ENCODE assay signal across 12 mouse cellular contexts in the genomic region with DNA sequence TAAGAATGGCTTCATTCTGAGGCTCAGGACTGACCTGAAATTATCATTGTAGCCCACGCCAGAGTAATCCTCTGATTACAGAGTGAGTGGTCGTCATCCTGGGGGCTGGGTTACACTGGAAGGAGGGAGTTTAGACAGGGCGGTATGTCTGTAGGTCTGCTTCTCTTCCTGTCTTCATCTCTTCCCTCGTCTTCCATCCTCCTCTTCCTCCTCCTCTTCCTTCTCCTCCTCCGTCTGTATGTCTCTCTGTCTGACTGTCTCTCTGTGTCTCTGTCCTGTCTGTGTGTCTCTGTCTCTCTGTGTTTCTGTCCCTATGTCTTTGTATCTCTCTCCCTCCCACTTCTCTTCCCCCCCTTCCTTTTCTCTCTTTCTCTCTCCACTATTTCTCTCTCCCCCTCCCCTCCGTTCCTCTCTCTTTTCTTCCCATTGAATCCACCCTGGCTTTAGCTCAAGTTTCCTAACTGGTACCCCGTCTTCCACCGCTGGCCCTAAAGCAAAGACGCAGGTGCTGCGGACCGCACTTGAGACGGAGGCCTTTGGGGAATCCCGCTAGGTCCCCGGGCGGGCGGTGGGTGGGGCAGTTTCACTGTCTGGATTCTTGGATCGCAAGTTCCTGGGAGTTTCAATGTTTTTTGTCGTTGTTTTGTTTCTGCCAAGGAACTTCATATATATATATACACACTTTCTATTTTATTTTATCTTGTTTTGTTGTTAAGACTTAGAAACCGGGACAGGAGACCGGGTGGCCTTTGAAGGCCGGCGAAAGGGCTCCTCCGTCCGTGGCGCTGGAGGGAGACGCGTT. TPM values are rescaled to one million over a fixed set of nuclear protein-coding genes. Genes with fewer than 3 reads are reported as not detected.
A peak's percentile ranks its signal among the peaks of the same experiment; 100 is the strongest.
DNase-seq lines count a peak whose midpoint lies in the region; ATAC-seq and TF ChIP-seq lines count a peak whose summit lies in the region.
"Had no signal": no experiment of that assay in that cellular context is flagged by ENCODE, and none has a peak within 500 bp of the region (broad histone marks: within the 10 kb centered on the region; RNA-seq: fewer than 3 reads in every experiment).

No protein-coding gene starts in this region.

- no peak overlapping the region for H3K4me3 ChIP-seq in kidney, postnatal 0 days (replicated peaks; ENCODE audit: low read depth, low read length)
- H3K4me3 ChIP-seq in kidney, embryonic 14.5 days (ENCODE audit: low read length): no peak overlapping the region
- peak overlapping the region; percentile 19; the same call in 1 of the 2 replicates for H3K4me3 ChIP-seq in embryonic facial prominence, embryonic 15.5 days (replicated peaks)
- no peak overlapping the region for H3K4me3 ChIP-seq in limb, embryonic 11.5 days (ENCODE audit: low read depth, low read length)
- H3K4me3 ChIP-seq: myocyte had no signal

- H3K9ac ChIP-seq in kidney, postnatal 0 days (ENCODE audit: low read depth, low read length): no peak overlapping the region
- no peak overlapping the region for H3K9ac ChIP-seq in kidney, embryonic 14.5 days (ENCODE audit: low read depth, low read length)
- no peak overlapping the region for H3K9ac ChIP-seq in embryonic facial prominence, embryonic 15.5 days
- H3K9ac ChIP-seq in limb, embryonic 11.5 days (ENCODE audit: low read length): no peak overlapping the region

- WGBS in kidney, postnatal 0 days: 2% methylated on average over 27 of the region's 27 CpGs
- under 1% methylated on average over 27 of the region's 27 CpGs for WGBS in kidney, embryonic 14.5 days
- 1% methylated on average over 27 of the region's 27 CpGs for WGBS in embryonic facial prominence, embryonic 15.5 days
- WGBS in limb, embryonic 11.5 days: under 1% methylated on average over 27 of the region's 27 CpGs

- no peak for DNase-seq in kidney, postnatal 0 days (ENCODE audit: low spot score)
- DNase-seq in brain, embryonic 14.5 days (ENCODE audit: low read depth): peak; percentile 47
- DNase-seq in limb, embryonic 11.5 days (ENCODE audit: low spot score): peak; percentile 53
- no peak for DNase-seq in adrenal gland, postnatal 25 days
- DNase-seq: liver had no signal

- H3K36me3 ChIP-seq in kidney, postnatal 0 days (ENCODE audit: insufficient read depth, low read length): no peaks in the 10 kb centered on the region
- H3K36me3 ChIP-seq in kidney, embryonic 14.5 days (ENCODE audit: control insufficient read depth, insufficient read depth, low read length): no peaks in the 10 kb centered on the region
- H3K36me3 ChIP-seq in embryonic facial prominence, embryonic 15.5 days: no peaks in the 10 kb centered on the region
- no peaks in the 10 kb centered on the region for H3K36me3 ChIP-seq in limb, embryonic 11.5 days (ENCODE audit: control insufficient read depth, insufficient read depth, low read length)

- H3K27me3 ChIP-seq in kidney, postnatal 0 days (ENCODE audit: insufficient read depth, low read length): peaks cover 80% of the 10 kb centered on the region
- peaks cover 96% of the 10 kb centered on the region for H3K27me3 ChIP-seq in kidney, embryonic 14.5 days (ENCODE audit: control insufficient read depth, insufficient read depth, low read length)
- peaks cover 88% of the 10 kb centered on the region for H3K27me3 ChIP-seq in embryonic facial prominence, embryonic 15.5 days
- H3K27me3 ChIP-seq in limb, embryonic 11.5 days (ENCODE audit: control insufficient read depth, insufficient read depth, low read length): peaks cover 93% of the 10 kb centered on the region

- no peak for TF ChIP-seq CTCF in kidney, postnatal 0 days (IDR thresholded peaks at IDR 0.05; ENCODE audit: low read depth)
- no peak for TF ChIP-seq CTCF in brain, embryonic 14.5 days (IDR thresholded peaks at IDR 0.05; ENCODE audit: borderline replicate concordance, extremely low read depth, insufficient read depth, insufficient read length)

- TF ChIP-seq POLR2A in brain, embryonic 14.5 days (IDR thresholded peaks at IDR 0.05; ENCODE audit: borderline replicate concordance, extremely low read depth, insufficient read depth, insufficient read length, poor library complexity, severe bottlenecking): no peak

- H3K4me1 ChIP-seq in kidney, postnatal 0 days (replicated peaks; ENCODE audit: insufficient read depth, low read length): no peaks in the 10 kb centered on the region
- H3K4me1 ChIP-seq in kidney, embryonic 14.5 days (ENCODE audit: control insufficient read depth, insufficient read depth, low read length): 0 out of 2 replicates have a peak, but pooled peaks cover 2% of the 10 kb centered on the region
- peaks cover 12% of the 10 kb centered on the region for H3K4me1 ChIP-seq in embryonic facial prominence, embryonic 15.5 days
- no peaks in the 10 kb centered on the region for H3K4me1 ChIP-seq in limb, embryonic 11.5 days (ENCODE audit: control insufficient read depth, insufficient read depth, low read length)

- no peak for ATAC-seq in kidney, postnatal 0 days (replicated peaks; ENCODE audit: low FRiP score, low read depth)
- no peak for ATAC-seq in kidney, embryonic 14.5 days (ENCODE audit: low FRiP score, low TSS enrichment)
- no peak for ATAC-seq in embryonic facial prominence, embryonic 15.5 days (ENCODE audit: insufficient number of reproducible peaks, low FRiP score, low TSS enrichment, low read depth)
- ATAC-seq in limb, embryonic 11.5 days (ENCODE audit: insufficient number of reproducible peaks, low FRiP score, low TSS enrichment, low read depth): no peak
- ATAC-seq in monocyte, adult 5-6 weeks (replicated peaks; ENCODE audit: insufficient number of reproducible peaks, low FRiP score, low TSS enrichment, poor library complexity, severe bottlenecking): no peak
- ATAC-seq in erythroblast, adult 5-6 weeks (replicated peaks; ENCODE audit: low FRiP score, poor library complexity, severe bottlenecking): no peak
- ATAC-seq: Patski had no signal

- H3K27ac ChIP-seq in kidney, postnatal 0 days: no peak overlapping the region
- H3K27ac ChIP-seq in kidney, embryonic 14.5 days (ENCODE audit: low read depth, low read length): no peak overlapping the region
- no peak overlapping the region for H3K27ac ChIP-seq in embryonic facial prominence, embryonic 15.5 days (replicated peaks)
- H3K27ac ChIP-seq in limb, embryonic 11.5 days (replicated peaks; ENCODE audit: low read depth, low read length): no peak overlapping the region

- peak overlapping the region; percentile 27; the same call in 1 of the 2 replicates for H3K4me2 ChIP-seq in kidney, postnatal 0 days (ENCODE audit: low read length)
- no peak overlapping the region; the same call in 1 of the 2 replicates for H3K4me2 ChIP-seq in kidney, embryonic 14.5 days (replicated peaks; ENCODE audit: low read depth, low read length)
- peak overlapping the region; percentile 30; the same call in 1 of the 2 replicates for H3K4me2 ChIP-seq in embryonic facial prominence, embryonic 15.5 days (replicated peaks)
- no peak overlapping the region for H3K4me2 ChIP-seq in limb, embryonic 11.5 days (ENCODE audit: low read depth, severe bottlenecking)

- no peaks in the 10 kb centered on the region for H3K9me3 ChIP-seq in kidney, postnatal 0 days (replicated peaks; ENCODE audit: low read length)
- H3K9me3 ChIP-seq in kidney, embryonic 14.5 days (ENCODE audit: control insufficient read depth, low read length): no peaks in the 10 kb centered on the region
- no peaks in the 10 kb centered on the region for H3K9me3 ChIP-seq in embryonic facial prominence, embryonic 15.5 days (replicated peaks)
- H3K9me3 ChIP-seq in limb, embryonic 11.5 days (ENCODE audit: control insufficient read depth, low read length): no peaks in the 10 kb centered on the region

RNA-seq across cellular contexts. Expression of a gene that starts 8.4 kb away (rescaled TPM):
- not detected in 2 replicates for polyA plus RNA-seq in kidney, postnatal 0 days (2015; fragmentation: Nextera tagmentation; extraction: Ambion mirVana)
- polyA plus RNA-seq in kidney, embryonic 14.5 days (2014; fragmentation: Nextera tagmentation; extraction: Ambion mirVana): not detected in 2 replicates
- polyA plus RNA-seq in brain, embryonic 14.5 days (2012; rRNA removed): 3.7 and 6.1 TPM in 2 replicates
- polyA plus RNA-seq in embryonic facial prominence, embryonic 15.5 days (2015; fragmentation: Nextera tagmentation; extraction: Ambion mirVana): not detected in 2 replicates
- not detected in 2 replicates for polyA plus RNA-seq in limb, embryonic 11.5 days (2014; fragmentation: Nextera tagmentation; extraction: Ambion mirVana)
- total RNA-seq in monocyte, adult 5-6 weeks (2017): not detected in 3 replicates
- not detected in 2 replicates for total RNA-seq in adrenal gland, postnatal 25 days (2021)
- not detected in 2 replicates for total RNA-seq in erythroblast, adult 5-6 weeks (2015; ENCODE audit: low replicate concordance)
- total RNA-seq in erythroblast, adult 5-6 weeks (2017; ENCODE audit: low replicate concordance): not detected in 2 replicates
- polyA plus RNA-seq: myocyte; Patski; small intestine, adult 2 months had no signal

RNA-seq across cellular contexts. Expression of a gene that starts 39.2 kb away (rescaled TPM):
- polyA plus RNA-seq in kidney, postnatal 0 days (2015; fragmentation: Nextera tagmentation; extraction: Ambion mirVana): 43.3 and 51.3 TPM in 2 replicates
- 40.4 and 51.8 TPM in 2 replicates for polyA plus RNA-seq in kidney, embryonic 14.5 days (2014; fragmentation: Nextera tagmentation; extraction: Ambion mirVana)
- 27.9 and 31.6 TPM in 2 replicates for polyA plus RNA-seq in brain, embryonic 14.5 days (2012; rRNA removed)
- 32.1 and 35.1 TPM in 2 replicates for polyA plus RNA-seq in embryonic facial prominence, embryonic 15.5 days (2015; fragmentation: Nextera tagmentation; extraction: Ambion mirVana)
- 45.8 and 46.1 TPM in 2 replicates for polyA plus RNA-seq in limb, embryonic 11.5 days (2014; fragmentation: Nextera tagmentation; extraction: Ambion mirVana)
- 46.4 to 89.2 TPM (median 58.3 TPM) in 3 replicates for total RNA-seq in monocyte, adult 5-6 weeks (2017)
- 29.6 and 30.8 TPM in 2 replicates for total RNA-seq in adrenal gland, postnatal 25 days (2021)
- total RNA-seq in erythroblast, adult 5-6 weeks (2015; ENCODE audit: low replicate concordance): 29.7 and 30.2 TPM in 2 replicates
- total RNA-seq in erythroblast, adult 5-6 weeks (2017; ENCODE audit: low replicate concordance): 15.2 and 37.4 TPM in 2 replicates

Comparison
In these comparisons a context has a peak if more than half of its experiments do, and no peak if none do; other contexts are left out.
1. H3K4me2 ChIP-seq: peak in kidney, postnatal 0 days (single experiment) and embryonic facial prominence, embryonic 15.5 days (single experiment); none in kidney, embryonic 14.5 days (single experiment) and limb, embryonic 11.5 days (single experiment).
2. DNase-seq: peak in brain, embryonic 14.5 days (single experiment) and limb, embryonic 11.5 days (single experiment); none in kidney, postnatal 0 days (single experiment) and adrenal gland, postnatal 25 days (single experiment).